Mouse (Mus musculus): ENCODE results near the gene Slc9a3r1. TPM values are rescaled to one million over a fixed set of nuclear protein-coding genes. Genes with fewer than 3 reads are reported as not detected.

Slc9a3r1 gene
- total RNA-seq (2022) = 1 to 10 TPM; 7.3 to 8.5 (median 8.5) TPM

DNA sequence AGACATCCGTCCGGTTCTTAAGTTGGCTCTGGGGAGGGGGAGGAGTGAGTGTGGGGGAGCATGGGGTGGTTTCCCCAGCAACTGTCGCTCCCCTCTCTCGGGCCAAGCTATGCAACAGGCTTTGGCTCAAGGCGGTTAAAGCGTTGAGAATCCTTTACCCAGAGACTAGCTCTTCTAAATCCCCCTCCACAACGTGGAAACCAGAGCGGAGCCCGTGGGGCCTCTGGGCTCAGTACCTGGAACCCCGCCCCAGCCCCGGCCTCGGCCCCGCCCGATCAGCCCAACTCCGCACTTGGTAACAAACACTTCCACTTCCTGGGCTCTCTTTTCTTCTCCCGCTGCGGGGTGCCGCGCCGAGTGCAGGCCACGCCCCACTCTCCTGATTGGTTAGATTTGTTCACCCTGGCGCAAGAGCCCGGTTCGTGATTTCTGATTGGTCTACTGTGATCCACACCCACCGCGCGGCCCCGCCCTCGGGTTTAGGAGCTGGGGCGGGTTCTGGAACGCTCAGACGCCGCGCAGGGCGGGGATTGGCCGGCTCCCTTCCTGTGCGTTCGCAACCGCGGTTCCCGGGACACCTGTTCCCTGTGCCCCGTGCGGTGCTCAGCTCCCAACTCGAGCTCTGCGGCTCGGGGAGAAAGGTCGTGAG lies at the start of gene Slc9a3r1:
Gene Slc9a3r1 (plus strand): TSS at position 510 of the 649 bp plus-strand sequence.
- peak; percentile 99 for DNase-seq (ENCODE audit: low spot score)

- DNase-seq (ENCODE audit: low spot score) = no peak
Measured at GRCm38 (mm10) chr11:115119409-115119808, 43.7 kb upstream of the Slc9a3r1 start.

- no peak for DNase-seq (ENCODE audit: low spot score)
Measured at GRCm38 (mm10) chr11:115128483-115128882, 34.7 kb upstream of the Slc9a3r1 start.

- DNase-seq (ENCODE audit: low spot score) = no peak
Measured at GRCm38 (mm10) chr11:115129508-115130126, 33.5 kb upstream of the Slc9a3r1 start.

DNA sequence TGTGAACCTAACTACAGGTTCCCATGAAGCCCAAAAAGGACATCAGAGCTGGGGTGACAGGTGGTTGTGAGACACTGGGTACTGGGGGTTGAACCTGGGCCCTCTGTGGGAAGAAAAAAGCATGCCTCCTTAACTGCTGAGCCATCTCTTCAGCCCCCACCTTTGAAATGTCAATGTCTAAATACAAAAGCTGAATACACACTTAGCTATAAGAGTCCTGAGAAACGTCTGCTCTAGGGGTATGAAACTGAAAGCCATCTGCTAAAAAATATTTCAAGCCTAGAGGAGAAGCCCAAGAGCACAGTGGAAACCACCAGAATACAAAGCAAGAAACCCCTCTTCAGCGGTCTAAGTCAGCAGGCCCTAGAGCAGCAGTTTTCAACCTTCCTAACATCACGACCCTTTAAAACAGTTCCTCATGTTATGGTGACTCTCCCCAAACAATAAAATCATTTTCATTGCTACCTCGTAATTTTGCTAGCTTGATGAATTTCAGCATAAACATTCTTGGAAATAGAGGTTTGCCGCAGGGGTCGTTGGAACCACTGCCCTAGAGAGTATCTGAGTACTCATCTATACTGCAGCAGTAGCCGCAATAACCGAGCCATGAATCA lies 31.3 kb upstream of the Slc9a3r1 start:
- DNase-seq (ENCODE audit: low spot score) = no peak

- peak; percentile 15 for DNase-seq (ENCODE audit: low spot score)
Measured at GRCm38 (mm10) chr11:115133800-115134199, 29.3 kb upstream of the Slc9a3r1 start, which contains the start of gene Cd300lf. TSS of gene Cd300lf (minus strand) at chr11:115133992.

- no peak for DNase-seq (ENCODE audit: low spot score)
Measured at GRCm38 (mm10) chr11:115138597-115139262, 24.4 kb upstream of the Slc9a3r1 start.

DNA sequence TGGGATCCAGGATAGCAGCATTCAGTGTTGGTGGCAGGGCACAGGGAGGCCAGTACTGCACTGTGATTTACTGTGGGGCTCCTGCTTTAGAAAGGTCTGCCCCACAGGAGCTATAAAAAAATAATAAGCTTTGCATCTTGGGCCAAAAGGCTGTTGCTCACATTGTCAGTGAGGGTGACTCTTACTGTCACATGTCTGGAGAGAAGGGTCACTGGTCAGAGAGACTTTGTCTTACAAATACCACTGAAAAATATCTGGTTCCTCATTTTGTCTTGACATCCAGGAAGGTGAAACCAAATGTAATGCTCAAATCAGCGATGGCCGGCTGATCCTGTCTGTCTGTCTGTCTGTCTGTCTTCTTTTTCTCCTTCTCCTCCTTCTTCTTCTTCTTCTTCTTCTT lies 21.2 kb upstream of the Slc9a3r1 start:
- no peak for DNase-seq (ENCODE audit: low spot score)

DNA sequence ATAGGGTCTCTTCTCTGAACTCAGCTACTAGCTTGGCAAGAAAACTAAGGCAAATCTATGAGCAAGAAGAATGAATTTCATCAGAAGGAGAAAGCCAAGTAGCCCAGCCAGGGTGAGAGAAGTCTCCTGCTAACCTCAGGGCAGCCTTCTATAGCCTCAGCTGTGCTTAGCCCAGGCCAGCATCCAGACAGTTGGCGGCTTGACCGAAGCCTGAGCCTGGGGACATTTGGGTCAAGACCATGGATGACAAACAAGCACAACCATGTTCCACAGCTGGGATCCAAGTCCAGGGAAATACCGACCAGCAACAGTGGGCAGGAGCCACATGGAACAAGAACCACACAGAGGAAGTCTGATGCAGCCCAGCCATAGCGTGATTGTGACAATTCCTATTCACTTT lies 15.3 kb upstream of the Slc9a3r1 start:
- no peak for DNase-seq (ENCODE audit: low spot score)

DNA sequence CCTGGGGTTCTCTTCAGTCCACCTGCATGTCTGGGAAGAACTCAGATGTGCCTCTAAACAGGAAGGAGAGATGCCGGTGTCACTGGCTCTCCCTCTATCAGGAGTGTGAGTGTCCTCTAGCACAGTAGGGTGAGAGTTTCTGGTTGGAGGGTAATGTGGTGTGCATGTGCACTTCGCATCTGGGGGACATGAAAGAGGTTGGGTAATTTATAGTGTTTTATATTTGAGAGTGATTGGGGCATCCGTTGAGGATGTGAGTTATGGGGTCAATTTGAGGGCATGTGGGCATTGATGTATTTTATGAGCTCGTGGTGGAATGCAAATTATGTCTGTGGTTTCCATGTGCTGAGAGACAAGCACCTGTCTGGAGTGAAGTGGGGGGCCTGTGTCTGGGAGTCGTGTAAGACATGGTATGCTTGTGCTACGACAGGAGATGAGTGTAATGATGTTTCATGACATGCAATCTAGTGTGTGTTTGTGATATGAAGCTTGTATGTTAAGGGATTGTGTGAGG lies 12.3 kb upstream of the Slc9a3r1 start:
- DNase-seq (ENCODE audit: low spot score) = no peak

DNA sequence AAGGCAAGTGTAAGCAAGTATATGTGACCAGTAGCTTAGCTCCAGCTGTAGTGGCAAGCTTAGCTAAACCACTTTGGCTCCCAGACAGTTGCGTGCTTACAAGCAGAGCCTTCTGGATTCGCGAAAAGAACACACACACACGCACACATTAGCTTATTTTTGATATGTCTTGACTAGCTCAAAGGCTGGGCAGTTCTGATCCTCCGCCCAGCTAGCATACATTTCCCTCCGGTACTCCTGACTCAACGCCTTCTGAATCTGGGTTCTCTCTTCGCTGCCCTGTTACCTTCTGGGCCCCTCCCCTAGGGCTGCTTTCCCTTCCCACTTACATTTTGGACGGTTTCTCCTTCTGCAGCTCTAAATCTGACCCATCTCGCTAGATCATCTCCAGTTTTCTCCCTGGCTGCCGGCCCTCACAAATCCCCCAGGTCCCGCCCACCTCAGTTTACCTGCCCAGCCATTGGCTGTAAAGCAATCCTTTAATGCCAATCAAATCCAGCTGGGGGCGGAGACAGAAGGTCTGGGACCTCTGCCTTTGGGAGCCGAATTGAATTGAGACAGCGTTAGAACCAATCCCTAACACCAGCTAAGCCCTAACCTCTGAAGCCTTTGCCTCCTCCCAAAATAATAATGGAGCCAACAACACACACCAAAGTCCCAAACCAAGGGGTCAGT lies 11.2 kb upstream of the Slc9a3r1 start:
- no peak for DNase-seq (ENCODE audit: low spot score)

GRCm38 (mm10) chr11:115153088-115153487 lies 10.1 kb upstream of the Slc9a3r1 start:
- no peak for DNase-seq (ENCODE audit: low spot score)

GRCm38 (mm10) chr11:115153699-115154292 lies 9.3 kb upstream of the Slc9a3r1 start:
- no peak for DNase-seq (ENCODE audit: low spot score)

- no peak for DNase-seq (ENCODE audit: low spot score)
Measured at GRCm38 (mm10) chr11:115155053-115155634, 8.0 kb upstream of the Slc9a3r1 start.

- DNase-seq (ENCODE audit: low spot score) = no peak
Measured at GRCm38 (mm10) chr11:115157933-115158719, 5.0 kb upstream of the Slc9a3r1 start.

DNA sequence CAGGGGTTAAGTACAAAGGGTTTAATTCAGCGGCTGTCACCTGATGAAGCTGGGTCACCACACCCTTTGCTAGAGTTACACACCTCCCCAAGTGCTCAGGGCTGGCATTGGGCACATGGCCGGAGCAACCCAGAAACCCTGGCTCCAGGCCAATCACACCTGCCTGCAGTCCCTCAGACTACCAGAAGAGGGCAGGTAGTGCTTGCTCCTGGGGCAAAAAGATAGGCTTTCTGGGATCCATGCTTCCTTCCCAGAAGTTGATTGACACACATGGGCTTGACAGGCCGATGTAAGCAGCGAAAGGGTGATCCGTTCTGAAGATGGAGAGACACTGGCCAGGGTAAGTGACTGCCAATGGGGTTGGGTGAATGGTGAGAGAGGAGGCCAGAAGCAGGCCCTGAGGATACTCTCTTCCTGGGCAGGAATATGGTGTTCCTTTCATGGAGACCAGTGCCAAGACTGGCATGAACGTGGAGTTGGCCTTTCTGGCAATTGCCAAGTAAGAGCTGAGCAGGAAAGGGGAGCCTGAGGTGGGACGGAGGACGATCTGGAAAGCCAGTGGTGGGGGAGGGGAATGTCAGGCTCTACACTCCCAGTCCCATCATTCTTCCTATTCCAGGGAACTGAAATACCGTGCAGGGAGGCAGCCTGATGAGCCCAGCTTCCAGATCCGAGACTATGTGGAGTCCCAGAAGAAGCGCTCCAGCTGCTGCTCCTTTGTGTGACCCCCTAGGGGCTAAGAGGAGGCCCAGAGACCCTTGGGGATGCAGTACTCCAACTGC lies 2.9 kb upstream of the Slc9a3r1 start:
- peak; percentile 70 for DNase-seq (ENCODE audit: low spot score)

- peak; percentile 79 for DNase-seq (ENCODE audit: low spot score)
Measured at GRCm38 (mm10) chr11:115160883-115161577, 2.1 kb upstream of the Slc9a3r1 start.

DNA sequence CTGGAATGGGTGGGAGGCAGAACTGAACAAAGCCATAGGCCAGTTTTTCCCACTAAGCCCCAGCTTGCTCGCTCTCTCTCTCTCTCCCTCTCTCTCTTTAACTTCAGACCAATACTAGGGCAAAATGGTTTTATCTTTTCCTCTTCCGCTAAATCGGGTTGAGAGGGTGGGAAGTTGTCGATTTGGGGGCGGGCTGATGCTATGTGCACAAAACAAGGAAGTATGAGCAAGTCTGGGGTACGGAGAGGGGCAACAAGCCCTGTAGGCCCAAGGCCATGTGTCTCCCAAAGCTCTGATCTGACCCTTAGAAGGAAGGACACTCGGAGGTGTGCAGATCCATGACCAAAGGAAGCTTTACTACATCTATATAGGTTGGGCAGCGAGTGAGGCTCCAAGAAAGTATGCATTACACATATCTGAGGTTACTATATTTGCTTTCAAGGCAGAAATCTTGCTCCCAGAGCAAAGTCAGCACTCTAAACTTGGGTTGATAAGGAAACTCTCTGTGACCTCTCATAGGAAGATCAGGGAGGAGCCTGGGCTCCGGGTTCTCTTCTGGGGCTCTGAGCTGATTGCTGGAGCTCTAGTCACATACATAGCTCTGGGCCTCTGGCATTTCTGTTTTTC lies 1.4 kb upstream of the Slc9a3r1 start:
- DNase-seq (ENCODE audit: low spot score) = no peak

Measured in heart, adult 8-10 months (tissue).